Mouse (Mus musculus) forebrain, postnatal 0 days (tissue): ENCODE data around the gene Phc3. TPM values are rescaled to one million over a fixed set of nuclear protein-coding genes. Genes with fewer than 3 reads are reported as not detected.
A peak's percentile ranks its signal among the peaks of the same experiment; 100 is the strongest.

Experiments used
- ATAC-seq: fragments of 200-750 bp; cut with Nextera tagmentation; 2 replicates; pipeline ENCODE4 v1.8.0; 2017; ENCODE audit warnings: mild to moderate bottlenecking, moderate library complexity
- DNase-seq: peaks from one replicate; pipeline ENCODE4 v3.0.0-alpha.2; 2015
- H3K27ac ChIP-seq: fragments of 300-500 bp; sonication (generic); 2 replicates; pipeline ENCODE4 v1.5.1; 2014; ENCODE audit warnings: low read depth, mild to moderate bottlenecking, antibody characterized with exemption, low read length, moderate library complexity, mixed read lengths
- H3K27me3 ChIP-seq: fragments of 300-500 bp; sonication (generic); 2 replicates; pipeline ENCODE4 v1.6.1; 2014; ENCODE audit warnings: mild to moderate bottlenecking, low read length, mixed read lengths; ENCODE audit not compliant: insufficient read depth
- H3K36me3 ChIP-seq: fragments of 300-500 bp; sonication (generic); 2 replicates; pipeline ENCODE4 v1.6.1; 2014; ENCODE audit warnings: mild to moderate bottlenecking, moderate library complexity; ENCODE audit not compliant: insufficient read depth
- H3K4me1 ChIP-seq: fragments of 300-500 bp; sonication (generic); 2 replicates; pipeline ENCODE4 v1.6.1; 2014; ENCODE audit warnings: antibody characterized with exemption; ENCODE audit not compliant: insufficient read depth
- H3K4me2 ChIP-seq: fragments of 300-500 bp; sonication (generic); 2 replicates; pipeline ENCODE4 v1.6.1; 2014; ENCODE audit warnings: low read depth, mild to moderate bottlenecking, moderate library complexity
- H3K4me3 ChIP-seq: fragments of 300-500 bp; sonication (generic); 2 replicates; pipeline ENCODE4 v1.5.1; 2014; ENCODE audit warnings: low read depth, low read length, mixed read lengths
- H3K9ac ChIP-seq: fragments of 300-500 bp; sonication (generic); 2 replicates; pipeline ENCODE4 v1.6.1; 2014; ENCODE audit warnings: mild to moderate bottlenecking
- H3K9me3 ChIP-seq: fragments of 300-500 bp; sonication (generic); 2 replicates; pipeline ENCODE4 v1.6.1; 2016; ENCODE audit warnings: low read length
- CTCF ChIP-seq: sonication (generic); IDR thresholded peaks from 2 replicates; pipeline ENCODE4 v1.5.1; 2016; ENCODE audit warnings: antibody characterized with exemption, control low read depth, low read depth
- WGBS: fragments of 180-500 bp; shearing (Covaris S2); extraction: QIAGEN DNeasy Blood & Tissue Kit; methylation state at CpG from one replicate; pipeline ENCODE4 v1.1.7; 2014; 5-methylcytosine and 5-hydroxymethylcytosine counted together
- polyA plus RNA-seq: library from polyadenylated mRNA; unstranded; fragments of >200 nt; fragmentation: Nextera tagmentation; extraction: Ambion mirVana; gene quantifications from 2 replicates; pipeline ENCODE4 v1.2.1, GENCODE M21; 2015
- total RNA-seq: library from RNA; depleted of rRNA; stranded (reverse); fragments of >200 nt; gene quantifications from 2 replicates; pipeline ENCODE4 v1.2.3, GENCODE M21; 2014

Phc3 gene
- total and polyA plus RNA-seq, 2 experiments from 2014 or later = 6.0 to 26.2 TPM

- Histone ChIP-seq H3K27ac (no peak overlapping the region), H3K9me3 (no peaks in the 10 kb centered on the region), H3K27me3 (no peaks in the 10 kb centered on the region), H3K36me3 (no peaks in the 10 kb centered on the region), H3K4me1 (no peaks in the 10 kb centered on the region), H3K4me3 (no peak overlapping the region), H3K9ac (no peak overlapping the region), H3K4me2 (no peak overlapping the region)
- 63% methylated on average over 1 of the region's 1 CpGs for WGBS
- TF ChIP-seq CTCF = no peak
- no peak for DNase-seq
- no peak for ATAC-seq
Measured at GRCm38 (mm10) chr3:30976991-30977603, 7.9 kb upstream of the Phc3 start.

GRCm38 (mm10) chr3:30975102-30975754 lies 6.0 kb upstream of the Phc3 start:
- Histone ChIP-seq H3K4me1 (no peaks in the 10 kb centered on the region), H3K27me3 (no peaks in the 10 kb centered on the region), H3K9me3 (no peaks in the 10 kb centered on the region), H3K4me2 (no peak overlapping the region), H3K27ac (no peak overlapping the region), H3K36me3 (no peaks in the 10 kb centered on the region), H3K4me3 (no peak overlapping the region), H3K9ac (no peak overlapping the region)
- peak; percentile 53 for TF ChIP-seq CTCF
- DNase-seq (peak; percentile 40), ATAC-seq (peak; percentile 60)
- 43% methylated on average over 9 of the region's 9 CpGs for WGBS

DNA sequence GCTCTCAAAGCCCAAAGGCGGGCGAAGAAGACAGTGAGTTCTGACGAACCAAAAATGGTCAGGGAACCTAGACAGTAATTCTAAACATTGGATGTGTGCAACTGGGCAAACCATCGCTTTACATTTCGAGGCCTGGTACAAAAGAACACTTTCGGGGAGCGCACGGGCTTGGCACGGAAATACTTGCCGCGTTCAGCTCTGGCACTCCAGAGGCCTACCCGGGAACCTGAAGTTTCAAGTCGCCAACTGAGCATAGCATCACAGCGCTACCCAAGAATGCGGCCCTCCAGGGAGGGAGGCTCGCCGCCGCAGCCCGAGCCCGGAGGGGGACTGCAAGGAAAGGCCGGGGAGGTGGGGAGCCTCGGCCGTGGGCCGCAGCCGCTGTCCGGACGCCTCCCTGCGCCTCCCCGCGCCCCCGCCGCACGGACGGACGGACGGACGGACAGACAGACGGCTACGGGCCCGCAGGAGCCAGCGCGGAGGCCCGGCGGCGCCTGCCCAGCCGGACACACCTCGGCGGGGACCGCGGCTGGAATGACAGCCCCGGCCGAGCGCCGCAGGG lies 603 bp downstream of the Phc3 start:
- Histone ChIP-seq H3K9ac (peak overlapping the region; percentile 93), H3K4me1 (0 out of 2 replicates have a peak, but pooled peaks cover 4% of the 10 kb centered on the region), H3K9me3 (no peaks in the 10 kb centered on the region), H3K36me3 (peaks cover 16% of the 10 kb centered on the region), H3K4me2 (peak overlapping the region; percentile 70), H3K4me3 (peak overlapping the region; percentile 94), H3K27ac (peak overlapping the region; percentile 93), H3K27me3 (no peaks in the 10 kb centered on the region)
- DNase-seq = peak; percentile 72
- ATAC-seq = peak; percentile 77
- no peak for TF ChIP-seq CTCF
- under 1% methylated on average over 49 of the region's 54 CpGs for WGBS

DNA sequence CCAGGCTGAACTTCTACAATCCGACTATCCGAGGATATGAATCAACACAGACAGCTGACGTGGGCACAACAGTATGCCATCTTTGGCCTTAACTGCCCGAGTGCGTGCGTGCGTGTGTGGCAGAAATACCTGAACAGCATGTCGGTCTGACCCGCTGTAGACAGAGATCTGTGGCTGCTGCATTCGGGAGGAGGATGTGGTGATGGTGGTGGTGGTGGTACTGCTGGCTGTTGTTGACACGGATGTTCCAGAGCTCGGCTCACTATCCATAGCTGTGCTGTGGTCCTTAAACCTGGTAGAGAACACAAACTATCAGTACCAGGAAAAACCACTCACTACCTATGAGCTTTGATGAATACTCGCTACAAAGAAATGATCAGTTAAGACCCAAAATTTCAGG lies 3.6 kb downstream of the Phc3 start:
- TF ChIP-seq CTCF = no peak
- 0 out of 2 replicates have a peak, but pooled peaks cover 4% of the 10 kb centered on the region for H3K4me1 ChIP-seq
- H3K27ac ChIP-seq = no peak overlapping the region
- no peaks in the 10 kb centered on the region for H3K27me3 ChIP-seq
- H3K4me3 ChIP-seq = no peak overlapping the region
- H3K36me3 ChIP-seq = peaks cover 30% of the 10 kb centered on the region
- H3K9ac ChIP-seq = no peak overlapping the region
- WGBS = 96% methylated on average over 13 of the region's 13 CpGs
- no peaks in the 10 kb centered on the region for H3K9me3 ChIP-seq
- ATAC-seq (no peak), DNase-seq (no peak)
- no peak overlapping the region for H3K4me2 ChIP-seq

DNA sequence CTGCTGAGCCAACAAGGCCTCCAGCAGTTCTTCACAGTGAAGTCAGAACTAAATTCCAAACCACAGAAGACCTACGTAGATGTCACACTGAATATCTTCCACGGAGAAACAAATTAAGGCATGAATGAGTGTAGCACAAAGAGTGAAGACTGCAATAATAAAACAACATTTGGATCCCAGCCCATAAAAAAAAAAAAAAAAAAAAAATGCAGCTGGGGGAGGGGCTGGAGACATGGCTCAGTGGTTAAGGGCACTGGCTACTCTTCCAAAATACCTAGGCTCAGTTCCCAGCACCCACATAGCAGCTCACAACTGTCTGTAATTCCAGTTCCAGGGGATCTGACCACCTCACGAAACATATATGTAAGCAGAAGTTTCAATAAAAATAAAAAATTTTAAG lies 5.0 kb downstream of the Phc3 start:
- 80% methylated on average over 3 of the region's 3 CpGs for WGBS
- no peak overlapping the region for H3K4me2 ChIP-seq
- no peak overlapping the region for H3K4me3 ChIP-seq
- no peak for DNase-seq
- H3K27me3 ChIP-seq = no peaks in the 10 kb centered on the region
- H3K9me3 ChIP-seq = no peaks in the 10 kb centered on the region
- H3K27ac ChIP-seq = no peak overlapping the region
- ATAC-seq = no peak
- H3K4me1 ChIP-seq = 0 out of 2 replicates have a peak, but pooled peaks cover 4% of the 10 kb centered on the region
- H3K9ac ChIP-seq = no peak overlapping the region
- TF ChIP-seq CTCF = no peak
- H3K36me3 ChIP-seq = peaks cover 44% of the 10 kb centered on the region

- no peak overlapping the region for H3K4me2 ChIP-seq
- 94% methylated on average over 4 of the region's 4 CpGs for WGBS
- TF ChIP-seq CTCF = peak; percentile 26; the same call in 1 of the 2 replicates
- peaks cover 54% of the 10 kb centered on the region for H3K36me3 ChIP-seq
- H3K4me3 ChIP-seq = no peak overlapping the region
- ATAC-seq (no peak), DNase-seq (no peak)
- no peak overlapping the region for H3K27ac ChIP-seq
- no peaks in the 10 kb centered on the region for H3K27me3 ChIP-seq
- no peak overlapping the region for H3K9ac ChIP-seq
- 0 out of 2 replicates have a peak, but pooled peaks cover 4% of the 10 kb centered on the region for H3K4me1 ChIP-seq
- H3K9me3 ChIP-seq = no peaks in the 10 kb centered on the region
Measured at GRCm38 (mm10) chr3:30963100-30963499, 6.1 kb downstream of the Phc3 start.
